Mouse (Mus musculus) kidney, postnatal 10 days (tissue): ENCODE data around the gene Ttll10.

Experiments
- DNase-seq: peaks from one replicate; pipeline ENCODE4 v3.0.0; 2021; ENCODE audit warnings: mixed read lengths

Ttll10 gene

DNA sequence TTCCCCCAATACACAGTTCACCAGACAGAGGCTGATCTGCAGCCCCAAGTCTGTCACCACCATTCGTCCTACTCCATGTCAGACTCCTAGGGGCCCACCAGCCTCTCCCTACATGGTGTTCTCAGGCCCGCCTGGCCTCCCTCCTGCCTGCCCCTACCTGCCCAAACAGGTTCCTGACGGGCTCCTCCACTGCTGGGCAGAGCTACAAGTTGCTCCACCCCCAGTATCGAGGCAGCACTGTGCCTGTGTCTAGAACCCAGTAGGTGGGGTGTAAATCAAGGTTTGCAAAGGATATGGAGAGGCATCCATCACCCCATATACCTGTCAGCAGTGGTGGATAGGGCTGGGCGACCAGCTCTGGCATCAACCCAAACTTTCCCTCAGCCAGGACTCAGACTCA, at the start of gene Ttll10:
TSS of gene Ttll10 (minus strand) at position 154 of the 400 bp plus-strand sequence.
- peak; percentile 72 for DNase-seq

DNA sequence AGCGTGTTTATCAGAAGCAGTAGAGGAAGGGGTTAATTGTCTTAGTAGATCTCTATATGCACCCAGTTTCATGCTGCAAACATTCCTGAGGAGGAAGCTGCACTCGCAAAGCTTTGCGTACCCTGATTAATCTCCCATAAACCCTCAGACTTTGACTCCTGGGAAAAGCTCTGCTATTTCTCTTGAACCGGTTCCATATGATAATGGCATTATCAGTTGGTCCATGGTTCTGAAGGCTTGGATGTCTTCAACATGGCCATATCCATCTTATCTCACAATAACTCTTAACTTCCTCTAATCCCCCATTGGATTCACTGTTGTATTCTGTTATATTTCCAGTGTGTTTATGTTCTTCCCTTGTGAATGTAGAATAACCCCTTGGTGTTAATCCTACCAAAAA, 44.1 kb upstream of the Ttll10 start:
- no peak for DNase-seq

DNA sequence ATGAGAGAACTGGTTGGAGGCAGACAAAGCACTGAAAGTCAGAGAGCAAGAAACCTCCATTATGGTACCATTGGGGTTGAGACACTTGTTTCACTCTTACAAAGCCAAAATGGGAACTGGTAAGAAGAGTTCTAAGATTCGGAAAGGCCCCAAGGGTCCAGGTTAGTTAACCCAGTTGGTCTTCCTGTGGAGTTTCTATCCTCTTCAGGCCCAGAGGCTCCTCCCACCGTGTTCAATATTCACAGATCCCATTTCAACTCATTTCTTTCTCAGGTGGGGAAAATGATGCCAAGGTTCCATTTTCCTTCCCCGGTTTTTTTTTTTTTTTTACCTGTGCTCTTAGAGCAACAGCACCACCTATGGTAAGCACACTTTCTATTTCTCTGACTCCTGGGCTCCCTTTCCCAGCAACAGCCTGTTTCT, 42.3 kb upstream of the Ttll10 start:
- no peak for DNase-seq

DNA sequence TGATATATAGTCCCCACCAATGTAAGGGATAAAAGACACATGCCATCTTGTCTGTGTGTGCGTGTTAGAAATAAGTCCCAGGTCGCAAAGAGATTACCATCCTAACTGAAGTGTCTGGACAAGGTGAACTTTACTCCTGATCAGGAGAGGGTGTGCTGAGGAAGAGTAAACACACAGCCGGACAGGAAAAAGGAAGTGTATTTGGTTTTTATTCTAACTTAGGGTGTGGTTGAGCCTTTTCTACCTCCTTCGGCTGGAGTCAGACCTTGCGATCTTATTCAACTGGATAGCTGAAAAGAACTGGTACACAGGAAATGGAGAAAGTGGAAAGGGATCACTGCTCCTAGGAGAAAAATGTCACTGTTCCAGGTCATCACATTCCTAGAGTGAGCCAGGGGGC, 41.3 kb upstream of the Ttll10 start:
- DNase-seq: no peak

DNA sequence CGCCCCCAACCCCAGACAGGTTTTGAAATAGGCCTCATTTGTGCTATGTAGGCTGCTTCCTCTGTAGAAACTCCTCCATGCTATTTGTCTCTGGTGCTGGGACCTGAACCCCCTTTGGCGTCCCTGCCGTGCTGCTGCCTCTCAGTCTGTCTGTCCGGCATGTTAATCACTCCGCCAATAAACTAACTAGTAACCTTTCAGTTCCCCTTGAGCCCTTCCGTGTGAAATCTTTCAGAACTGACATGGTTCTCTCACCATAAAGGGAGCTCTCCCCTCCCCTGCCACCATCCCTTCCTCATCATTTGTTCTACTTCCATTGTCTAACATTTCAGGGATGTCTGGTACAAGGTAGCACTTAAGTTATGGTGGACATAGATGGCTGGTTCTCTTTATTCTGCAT, 40.2 kb upstream of the Ttll10 start:
- no peak for DNase-seq

DNA sequence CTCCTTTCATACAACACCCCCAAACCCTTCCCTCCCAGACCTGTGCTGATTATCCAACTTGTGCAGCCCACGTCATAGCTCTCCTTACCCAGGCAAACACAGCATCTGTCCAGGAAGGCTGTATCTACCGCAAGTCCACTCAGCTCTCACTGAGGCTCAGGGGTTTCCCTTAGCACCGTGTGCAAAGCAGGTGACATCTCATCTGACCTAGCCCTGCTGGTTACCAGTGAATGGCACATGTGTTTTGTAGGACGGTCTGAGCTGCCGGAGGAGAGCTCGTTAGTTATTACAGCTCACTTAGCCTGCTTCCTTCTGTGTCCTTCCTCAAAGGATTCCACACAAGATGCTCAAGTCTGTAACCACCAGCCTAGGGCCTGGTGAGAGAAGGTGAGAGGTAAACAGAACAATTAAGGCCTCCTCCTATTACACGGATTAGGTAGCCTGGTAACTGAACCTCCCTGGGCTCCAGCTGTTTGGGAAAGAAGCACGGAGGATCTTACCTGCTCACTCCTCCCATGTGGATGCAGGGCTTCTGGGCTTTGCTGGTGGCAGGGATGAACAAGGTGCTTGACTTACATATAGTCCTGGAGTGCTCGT, 38.7 kb upstream of the Ttll10 start:
- DNase-seq: no peak

DNA sequence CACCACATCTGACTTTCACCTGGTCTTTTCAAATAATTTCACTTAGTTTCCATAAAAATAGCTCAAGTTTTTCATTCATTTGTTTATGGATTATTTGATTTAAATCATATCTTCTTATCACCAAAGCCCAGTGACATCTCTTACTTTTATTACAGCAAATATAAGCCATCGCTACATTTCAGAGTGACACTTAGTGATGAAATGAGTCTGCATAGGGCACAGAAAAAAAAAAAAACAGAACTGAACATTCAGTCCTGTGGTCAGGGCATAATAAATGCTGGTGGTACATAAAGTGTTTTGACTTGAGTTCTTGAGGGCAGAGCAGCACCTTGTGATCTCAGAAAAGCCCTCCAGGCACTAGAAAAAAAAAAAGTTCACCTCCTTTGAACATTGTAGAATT, 37.0 kb upstream of the Ttll10 start:
- no peak for DNase-seq

DNA sequence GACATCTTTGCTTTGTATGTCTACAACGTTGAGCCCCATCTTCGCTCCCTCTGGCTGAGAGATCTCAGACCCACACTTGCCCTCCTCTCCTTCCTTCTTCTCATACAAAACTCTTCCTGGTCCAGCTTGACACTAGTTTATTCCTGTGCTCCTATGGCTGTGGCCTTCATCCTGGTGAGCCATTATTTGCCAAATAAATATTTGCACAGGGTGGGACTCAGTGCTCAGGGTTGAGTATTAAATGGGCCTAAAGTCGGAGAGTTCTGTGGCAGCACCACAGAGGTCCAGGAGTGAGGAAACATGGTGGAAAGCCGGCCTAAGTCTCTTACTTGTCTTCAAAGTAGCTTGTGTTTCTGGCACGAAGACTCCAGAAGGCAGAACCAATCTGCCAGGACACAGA, 34.5 kb upstream of the Ttll10 start:
- DNase-seq: no peak

DNA sequence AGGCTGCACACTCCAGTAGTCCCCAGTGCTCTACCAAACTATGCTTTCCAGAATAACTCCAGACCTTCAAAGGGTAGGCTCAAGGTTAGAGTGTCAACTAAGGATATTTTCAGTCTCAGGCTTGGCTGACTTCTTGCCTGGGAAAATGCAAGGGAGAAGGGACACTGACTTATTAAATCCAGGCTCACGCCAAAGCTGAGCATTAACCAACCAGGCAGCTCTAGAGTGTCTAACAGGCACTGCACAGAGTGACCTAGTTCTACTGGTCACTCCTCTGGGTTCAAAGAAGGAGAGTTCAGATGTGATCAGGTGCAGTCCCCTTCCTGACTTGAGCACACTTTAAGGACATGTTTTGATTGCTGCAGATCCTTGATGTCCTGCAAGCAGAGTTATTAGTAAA, 33.6 kb upstream of the Ttll10 start:
- no peak for DNase-seq

DNA sequence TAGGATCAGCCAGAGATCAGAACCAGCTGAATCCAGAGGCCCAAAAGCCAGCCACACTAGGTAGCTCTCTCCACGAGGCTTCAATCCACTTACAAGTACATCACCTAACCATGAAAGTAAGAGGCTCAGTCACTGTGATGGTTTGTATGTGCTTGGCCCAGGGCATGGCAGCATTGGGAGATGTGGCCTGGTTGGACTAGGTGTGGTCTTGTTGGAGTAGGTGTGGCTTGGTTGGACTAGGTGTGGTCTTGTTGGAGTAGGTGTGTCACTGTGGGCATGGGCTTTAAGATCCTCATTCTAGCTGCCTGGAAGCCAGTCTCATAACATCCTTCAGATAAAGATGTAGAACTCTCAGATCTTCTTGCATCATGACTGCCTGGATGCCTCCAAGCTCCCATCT, 32.0 kb upstream of the Ttll10 start:
- DNase-seq: no peak

DNA sequence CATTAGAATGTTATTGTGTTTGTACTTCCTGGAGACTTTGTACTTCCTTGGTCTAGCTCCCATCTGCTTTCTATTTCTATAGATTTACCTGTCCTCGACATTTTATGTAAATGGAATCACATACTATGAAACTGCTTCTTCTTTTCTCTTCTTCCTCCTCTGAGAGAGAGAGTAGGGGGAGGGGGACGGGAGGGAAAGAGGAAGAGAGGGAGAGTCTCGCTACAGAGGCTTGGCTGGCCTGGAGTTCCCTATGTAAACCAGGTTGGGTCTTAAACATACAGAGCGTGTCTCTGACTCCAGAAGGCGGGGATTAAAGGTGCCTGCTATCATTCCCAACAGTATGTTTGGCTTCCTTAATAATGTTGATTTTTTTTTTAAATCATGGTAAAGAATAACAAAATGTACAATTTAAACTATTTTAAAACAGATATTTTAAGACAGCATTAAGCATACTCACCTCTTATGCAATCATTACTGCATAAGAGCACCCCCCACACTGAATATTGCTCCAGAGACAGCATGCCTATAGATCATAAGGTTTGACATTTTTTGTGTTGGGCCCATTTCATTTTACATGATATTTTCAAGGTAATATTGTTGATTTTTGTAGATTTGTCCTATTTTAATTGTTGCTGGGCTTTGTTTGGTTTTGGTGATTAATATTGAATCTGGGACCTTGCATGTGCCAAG, 28.3 kb upstream of the Ttll10 start:
- DNase-seq: no peak

DNA sequence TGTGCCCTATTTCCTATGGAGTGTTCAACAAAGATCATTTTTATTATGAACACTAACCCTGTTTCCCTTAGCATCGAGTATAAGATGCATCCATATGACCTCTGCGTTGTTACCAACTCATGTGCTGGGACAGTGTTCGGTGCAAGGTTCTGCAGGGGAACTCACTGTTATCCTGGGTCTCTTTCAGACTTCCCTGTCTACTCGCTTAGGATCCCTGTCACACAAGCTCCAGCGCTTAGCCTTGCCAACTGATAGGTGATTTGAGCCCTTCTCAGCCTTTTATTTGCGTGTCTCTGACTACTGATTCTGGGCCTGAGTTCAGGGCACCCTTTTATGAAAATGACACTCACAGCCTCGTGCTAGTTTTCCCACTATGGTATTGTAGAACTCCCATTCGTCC, 26.0 kb upstream of the Ttll10 start:
- DNase-seq: no peak

DNA sequence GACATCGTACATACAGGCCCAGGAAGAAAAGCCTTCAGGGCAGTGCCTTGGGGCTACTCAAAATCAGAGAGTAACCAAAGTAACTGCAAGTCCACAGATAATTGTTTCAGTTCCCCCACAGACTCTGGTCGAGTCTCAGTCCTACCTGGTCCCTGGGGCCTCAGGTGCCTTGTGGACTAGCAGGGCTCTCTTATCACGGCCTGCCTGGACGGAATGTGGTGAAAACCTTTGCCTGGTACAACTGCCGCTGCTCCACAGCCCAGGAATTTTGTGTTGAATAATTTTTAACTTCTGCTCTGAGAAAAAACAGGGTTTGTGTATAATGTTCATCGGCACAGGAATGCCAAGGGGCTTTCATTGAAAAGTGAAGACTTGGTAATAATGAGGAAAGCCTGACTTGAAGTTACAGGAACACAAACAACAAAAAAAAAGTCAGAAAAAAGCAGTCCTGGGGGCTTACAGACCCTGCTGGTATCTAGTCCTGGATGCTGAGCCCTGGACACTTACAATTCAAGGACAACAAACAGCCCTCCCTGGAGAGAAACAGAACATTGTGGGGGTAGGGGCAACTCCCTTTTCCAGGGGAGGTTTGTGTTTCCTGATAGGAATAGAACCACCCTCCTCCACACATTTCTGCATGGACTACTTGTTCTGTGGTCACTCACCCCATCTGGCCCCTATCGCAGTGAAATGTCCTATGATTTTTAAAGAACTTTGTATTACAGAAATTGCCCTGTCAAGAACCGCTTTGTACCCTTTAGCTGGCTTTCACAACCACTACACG, 25.1 kb upstream of the Ttll10 start:
- peak; percentile 71 for DNase-seq

DNA sequence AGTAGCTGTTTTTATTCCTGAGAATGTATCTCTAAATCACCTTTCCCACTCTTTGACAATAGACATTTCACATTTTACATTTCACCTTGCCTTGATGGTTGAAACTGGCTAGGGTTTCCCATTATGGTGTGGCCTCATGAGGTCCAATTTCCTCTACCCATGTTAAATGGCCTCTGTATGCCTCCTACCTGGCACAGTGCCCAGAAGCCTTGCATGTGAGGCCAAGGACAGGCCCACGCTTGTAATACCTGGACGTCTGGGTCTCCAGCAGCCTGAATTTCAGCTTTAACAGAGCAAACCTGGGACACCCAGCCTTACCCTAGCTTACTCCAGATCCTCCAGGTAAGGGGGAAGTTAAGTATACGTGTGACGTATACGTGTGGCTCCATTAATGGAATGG, 24.1 kb upstream of the Ttll10 start:
- DNase-seq: peak; percentile 92

DNA sequence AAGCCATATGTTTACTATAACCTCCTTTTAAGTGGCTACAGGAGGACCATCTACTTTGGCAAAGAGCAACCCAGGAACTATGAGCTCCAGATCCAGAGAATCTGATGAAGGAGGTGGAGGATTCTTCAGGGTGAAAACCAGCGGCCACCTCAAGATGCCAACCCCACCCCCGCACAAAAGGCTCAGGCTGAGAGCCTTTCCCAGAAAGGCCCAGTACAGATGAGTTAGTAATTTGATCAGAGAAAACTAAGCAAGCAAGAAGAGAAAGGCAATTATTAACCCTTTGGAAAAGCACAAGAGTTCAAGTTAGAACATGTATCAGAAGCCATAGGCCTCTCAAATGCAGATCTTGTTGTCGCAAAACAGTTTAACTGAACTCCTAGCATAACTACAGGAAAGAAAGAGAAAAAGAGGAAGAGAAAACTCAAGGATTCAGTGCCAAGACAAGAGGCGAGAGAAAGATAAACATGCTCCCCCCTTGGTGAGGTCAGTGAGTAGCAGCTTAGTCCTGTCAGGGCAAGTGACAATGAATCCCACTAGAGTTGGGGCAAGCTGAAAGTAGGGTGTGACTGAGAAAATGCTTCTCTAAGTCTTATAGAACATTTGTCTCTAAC, 23.5 kb upstream of the Ttll10 start:
- peak; percentile 51 for DNase-seq

DNA sequence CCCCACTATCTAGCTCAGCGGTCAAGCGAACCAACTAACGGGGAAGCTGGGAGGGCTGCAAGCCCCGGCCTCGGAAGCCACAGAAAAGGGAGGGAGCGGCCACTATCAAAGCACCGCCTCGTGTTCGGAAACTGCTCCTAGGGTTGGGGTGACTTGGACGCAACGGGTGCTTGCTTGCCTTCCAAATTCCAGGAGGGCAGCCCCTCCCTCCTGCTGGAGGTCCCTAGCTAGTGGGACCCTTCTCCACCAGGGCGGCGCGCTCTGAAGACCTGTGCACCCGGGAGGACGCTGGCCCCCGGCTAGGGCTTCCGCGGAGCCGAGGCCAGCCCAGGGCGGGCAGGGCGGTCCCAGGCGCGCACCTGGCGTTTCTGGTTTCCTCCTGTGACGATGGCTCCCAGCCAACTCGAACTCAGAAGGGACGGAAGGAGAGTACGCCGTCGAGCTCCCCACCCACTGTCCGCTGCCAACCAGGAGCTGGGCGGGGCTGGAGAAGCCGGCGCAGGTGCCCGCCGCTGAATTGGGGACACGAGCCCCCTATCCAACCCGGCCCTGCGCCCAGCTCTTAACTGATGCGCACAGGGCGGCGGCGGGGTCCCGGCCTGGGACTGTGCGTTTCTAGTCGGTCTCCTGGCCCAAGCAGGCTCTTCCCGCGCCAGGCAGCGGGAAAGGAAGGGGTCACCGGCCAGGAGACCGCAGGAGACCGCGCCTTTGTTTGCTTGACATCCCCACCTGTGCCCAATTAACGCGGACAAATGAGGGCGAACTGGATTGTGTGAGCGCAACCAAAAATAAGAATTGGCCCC, 18.5 kb upstream of the Ttll10 start:
- DNase-seq: peak; percentile 86

DNA sequence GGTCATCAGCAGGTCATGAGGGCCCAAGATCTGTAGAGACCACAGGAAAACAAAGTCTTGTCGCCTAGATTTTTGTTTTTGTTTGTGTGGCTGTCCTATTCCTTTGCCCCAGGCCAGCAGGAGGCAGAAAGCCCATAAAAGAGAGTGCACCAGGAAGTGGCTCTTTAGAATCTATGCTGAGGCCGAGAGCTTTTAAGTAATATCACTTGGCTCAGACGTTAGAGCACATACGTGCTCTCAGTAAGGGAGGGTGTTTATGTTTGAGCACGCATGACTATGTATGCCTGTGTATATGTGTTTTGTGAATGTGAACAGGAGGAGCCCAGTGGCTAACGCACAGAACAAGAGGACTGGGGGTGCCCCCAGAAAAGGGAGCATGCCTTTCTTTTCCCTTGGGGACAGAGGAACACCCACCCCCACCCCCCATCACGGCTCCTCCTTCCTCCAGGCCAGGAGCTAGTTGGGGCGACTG, 17.7 kb upstream of the Ttll10 start:
- DNase-seq: no peak

DNA sequence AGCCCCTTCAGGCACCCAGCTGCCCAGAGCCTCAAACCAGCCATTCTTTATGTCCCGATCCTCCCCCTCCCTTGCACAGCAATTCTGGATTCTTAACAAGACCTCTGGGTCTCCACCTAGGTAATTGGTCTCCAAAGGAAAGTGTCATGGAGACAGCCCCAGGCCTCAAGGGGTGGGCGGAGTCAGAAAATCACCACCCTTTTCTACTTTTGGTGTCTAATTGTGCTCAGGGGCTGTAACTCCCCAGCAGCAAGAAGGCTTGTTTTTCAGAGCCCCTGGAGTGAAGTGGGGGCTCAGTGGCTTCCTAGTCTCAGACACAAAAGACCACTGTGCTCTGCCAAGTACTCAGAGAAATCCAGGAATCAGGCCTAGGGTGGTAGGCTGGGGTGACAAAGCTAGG, 11.5 kb upstream of the Ttll10 start:
- DNase-seq: no peak

DNA sequence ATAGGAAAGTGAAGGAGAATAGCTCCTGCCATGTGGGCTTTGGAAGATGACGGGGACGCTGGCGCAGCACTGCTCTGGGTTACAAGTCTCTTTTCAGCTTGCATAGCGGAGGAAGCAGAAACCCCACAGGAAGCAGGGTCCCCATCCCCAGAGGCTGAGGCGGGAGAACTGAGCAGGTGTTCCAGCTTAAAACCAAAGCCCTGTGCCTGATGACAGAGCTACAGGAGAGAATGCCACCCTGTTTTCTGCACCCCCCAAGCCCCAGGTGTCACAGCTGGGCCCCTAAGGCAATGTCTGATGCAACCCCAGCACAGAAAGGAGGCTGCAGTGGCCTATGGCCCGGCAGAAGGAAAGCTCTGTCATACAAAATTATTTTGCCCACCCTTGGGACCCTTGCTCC, 11.1 kb upstream of the Ttll10 start:
- no peak for DNase-seq

DNA sequence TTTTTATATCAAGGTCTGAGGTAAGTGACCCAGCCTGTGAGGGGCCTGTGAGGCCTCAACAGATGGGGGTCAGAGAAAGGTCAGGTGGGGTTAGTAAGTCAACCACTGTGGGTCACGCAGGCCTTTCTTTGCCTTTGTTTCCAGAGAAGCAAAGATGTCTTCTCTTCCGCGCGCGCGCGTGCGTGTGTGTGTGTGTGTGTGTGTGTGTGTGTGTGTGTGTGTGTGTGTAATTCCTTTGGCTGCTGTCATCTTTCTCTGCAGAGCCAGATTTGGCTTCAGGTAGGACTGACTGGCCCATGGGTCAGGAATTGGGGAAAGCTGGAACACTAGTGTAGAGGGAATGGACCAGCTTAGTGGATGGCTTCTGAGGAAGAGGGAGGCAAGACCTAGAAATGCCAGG, 10.5 kb upstream of the Ttll10 start:
- DNase-seq: no peak

DNA sequence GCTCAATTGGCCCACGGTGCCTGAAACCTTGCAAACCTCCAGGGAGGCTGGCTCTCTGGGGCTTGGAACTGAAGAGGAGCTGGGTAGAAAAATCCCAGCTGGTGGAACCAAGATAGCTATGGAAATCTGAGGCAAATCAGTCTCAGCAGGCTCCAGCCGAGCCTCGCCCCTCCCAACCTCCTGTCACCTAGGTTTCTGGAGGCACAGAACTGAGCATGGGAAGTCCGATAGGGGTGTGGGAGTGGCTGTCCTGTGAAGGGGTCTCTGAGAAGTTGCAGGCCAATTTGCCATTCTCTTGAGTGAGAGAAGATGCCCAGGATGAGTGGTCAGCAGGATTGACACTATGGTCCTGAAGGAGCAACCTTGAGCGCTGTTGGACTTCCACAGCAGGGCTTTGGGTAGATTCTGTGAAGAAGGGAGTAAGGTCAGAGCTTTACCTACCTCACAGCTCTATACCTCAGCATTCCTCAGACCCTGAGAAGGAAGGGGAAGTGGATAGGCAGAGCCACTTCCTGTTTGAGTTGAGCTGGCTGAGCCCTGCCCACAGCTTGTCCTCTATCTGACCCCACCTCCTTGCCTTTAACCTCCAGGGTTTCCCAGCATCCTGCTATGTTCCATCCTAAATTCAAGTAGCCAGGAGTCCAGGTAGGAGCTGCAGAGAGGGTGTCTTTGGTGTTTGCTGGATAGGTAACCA, 8.2 kb upstream of the Ttll10 start:
- DNase-seq: no peak
